Mouse (Mus musculus): ENCODE results near the gene Pigr.
A peak's percentile ranks its signal among the peaks of the same experiment; 100 is the strongest.

The Pigr gene

DNA sequence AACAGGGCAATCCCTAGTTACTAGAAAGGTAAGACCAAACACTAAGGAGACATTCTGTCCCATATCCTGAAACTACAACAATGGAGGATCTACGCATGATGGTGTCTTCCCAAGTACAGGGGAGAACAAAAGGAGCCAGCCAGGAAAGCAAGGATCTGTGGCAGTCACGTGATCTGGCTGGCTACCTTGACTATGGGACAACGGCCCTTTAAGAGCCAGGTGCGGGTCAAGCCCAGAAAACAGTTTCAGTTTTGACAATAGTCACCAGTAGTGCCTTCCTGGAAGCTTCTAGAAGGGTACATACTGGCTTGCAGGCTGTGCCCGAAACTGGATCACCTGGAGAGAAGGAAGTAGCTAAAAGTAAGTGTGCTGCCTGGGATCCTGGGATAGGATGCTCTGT lies at the start of gene Pigr:
Gene Pigr, plus strand, starts transcription at position 237 of the 400 bp plus-strand sequence.
- no peak for DNase-seq

DNA sequence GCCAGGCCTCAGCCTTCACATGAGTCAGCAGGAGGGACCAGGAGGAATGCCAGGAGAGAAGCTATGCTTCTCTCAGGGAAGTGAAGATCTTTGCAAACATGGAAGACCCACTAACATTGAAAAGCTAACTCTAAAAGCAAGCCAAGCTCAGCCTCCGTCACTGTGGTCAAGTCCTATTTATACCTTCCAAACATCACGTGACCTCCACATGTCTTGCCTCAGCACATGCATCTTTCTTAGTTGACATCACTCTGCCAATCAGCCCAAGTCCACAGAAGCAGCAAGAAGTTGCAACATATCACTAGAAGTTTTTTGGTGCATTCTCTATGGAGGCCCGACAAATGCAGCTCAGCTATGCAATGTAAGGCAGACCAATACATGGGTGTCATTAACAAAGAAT lies 46.6 kb upstream of the Pigr start:
- DNase-seq, result no peak

DNA sequence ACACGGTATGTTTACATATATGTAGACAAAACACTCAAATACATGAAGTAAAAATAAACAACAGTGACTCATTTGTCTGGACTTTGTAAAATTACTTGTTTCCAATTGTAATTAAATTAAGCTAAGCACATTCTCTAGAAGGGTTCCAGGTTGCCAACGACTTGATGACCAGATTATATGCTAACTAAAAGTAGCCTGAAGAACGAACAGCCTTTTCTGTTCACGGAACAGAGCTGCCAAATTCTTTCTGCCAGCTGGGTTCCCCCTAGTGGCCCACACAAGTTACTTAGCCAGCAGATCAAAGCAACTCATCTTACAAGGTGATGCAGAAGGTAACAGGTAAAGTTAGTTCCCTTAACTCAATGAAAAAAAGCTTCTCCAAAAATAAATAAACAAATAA lies 42.4 kb upstream of the Pigr start:
- peak; percentile 47 for DNase-seq

DNA sequence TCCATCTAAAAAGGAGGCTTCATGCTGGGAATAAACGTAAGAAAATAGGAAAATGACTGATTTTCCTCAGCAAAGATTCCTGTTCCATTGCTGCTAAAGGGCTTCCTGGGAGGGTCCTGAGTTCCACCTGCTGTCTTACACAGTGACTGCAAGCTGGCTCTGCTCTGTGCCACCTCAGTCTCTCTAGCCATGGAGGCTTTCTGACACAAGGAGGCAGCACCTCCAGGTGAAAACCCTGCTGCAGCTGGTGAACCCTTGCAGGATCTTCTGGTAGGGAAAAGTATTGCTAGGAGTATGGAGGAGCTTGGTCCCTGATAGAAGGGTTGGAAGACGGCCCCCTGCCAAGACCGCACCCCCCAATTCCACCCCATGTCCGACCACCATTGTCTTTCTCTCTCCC lies 39.5 kb upstream of the Pigr start:
- peak; percentile 29 for DNase-seq

DNA sequence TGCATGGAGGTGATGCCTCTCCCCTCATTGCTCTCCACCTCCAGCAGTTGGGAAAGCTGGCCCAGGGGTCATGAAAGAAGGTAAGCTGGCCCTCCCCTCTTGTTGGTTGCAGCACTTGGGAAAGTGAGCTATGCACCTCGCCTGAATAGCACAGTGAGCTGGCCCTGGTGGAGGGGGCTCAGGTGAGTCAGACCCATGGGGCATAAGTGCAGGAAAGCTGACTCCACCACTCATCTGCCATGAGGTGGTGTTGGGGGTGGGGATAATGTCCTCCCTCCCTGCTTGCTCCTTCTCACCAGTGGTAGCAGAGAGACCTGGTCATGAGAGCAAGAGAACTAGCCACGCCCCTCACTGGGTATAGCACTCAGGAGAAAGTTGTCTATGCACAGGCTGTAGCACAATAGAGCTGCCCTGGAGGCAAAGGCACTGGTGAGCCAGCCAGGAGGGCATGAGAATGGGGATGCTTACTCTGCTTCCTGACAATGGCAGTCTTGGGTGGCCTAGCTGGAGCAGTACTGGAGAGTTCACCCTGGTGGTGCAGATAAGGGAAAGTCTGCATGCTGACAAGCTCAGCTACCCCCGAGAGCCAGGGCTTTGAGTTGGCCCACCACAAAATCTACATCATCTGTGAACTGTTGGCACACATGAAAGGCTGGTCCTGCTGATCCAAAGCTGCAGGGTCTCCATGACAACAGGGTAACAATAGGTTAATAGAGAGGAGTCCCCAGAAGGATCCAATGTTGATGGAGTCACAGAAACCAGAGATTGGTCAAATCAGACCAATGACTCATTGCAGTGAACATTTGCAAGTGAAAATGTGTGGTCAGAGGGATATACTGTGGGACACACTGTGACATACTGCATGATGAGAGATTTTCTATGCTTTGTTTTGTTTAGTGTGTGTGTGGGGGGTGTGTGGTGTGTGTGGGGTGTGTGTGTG lies 36.7 kb upstream of the Pigr start:
- DNase-seq, result no peak

DNA sequence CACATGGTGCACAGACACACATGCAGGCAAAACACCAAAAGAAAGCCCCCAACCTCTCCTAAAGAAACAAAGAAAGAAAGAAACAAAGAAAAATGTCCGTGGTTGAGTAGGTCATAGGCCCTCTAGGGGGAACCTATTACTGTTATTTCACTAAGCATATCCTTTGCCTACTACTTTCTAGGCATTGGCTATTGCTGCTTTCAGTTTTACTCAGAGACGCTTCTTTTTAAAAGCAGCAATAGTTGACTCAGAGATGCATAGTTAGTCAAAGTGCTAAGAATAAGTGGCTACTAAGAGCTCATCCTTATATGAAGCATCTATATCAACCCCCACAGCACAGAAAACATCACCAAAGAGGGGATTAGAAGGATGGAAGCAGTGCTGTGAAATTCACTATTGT lies 31.2 kb upstream of the Pigr start:
- no peak for DNase-seq

DNA sequence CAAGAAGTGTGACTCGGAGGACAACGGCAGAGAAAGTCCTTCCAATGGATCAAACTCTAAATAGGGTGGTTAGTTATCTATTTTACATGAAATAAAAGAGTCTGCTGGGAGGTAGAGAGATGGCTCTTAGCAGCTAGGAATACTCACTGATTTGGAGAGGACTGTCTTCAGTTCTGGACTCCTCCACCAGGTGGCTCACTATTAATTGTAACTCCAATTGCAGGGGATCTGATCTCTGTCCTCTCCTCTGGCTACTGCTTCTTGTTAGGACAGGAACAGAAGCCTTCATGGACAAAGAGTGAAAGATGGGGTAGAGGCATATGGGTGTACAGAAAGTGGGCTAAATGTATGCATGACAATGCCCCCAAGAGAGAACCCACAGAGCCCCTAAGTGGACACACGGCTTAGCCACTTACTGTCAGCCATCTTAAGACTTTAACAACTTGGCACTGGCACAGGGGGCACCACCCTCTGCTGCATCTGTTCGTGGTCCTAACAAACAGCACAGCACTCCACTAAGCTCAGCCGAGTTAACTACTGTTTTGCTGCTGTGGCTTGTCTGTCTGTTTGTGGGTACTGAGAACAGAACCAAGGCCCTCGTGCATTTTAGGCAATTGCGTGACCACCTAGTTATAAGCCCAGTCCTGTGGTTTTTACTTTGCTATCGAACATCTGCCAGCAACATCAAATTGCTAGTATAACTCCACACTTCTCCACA lies 29.4 kb upstream of the Pigr start:
- DNase-seq, result peak; percentile 75

DNA sequence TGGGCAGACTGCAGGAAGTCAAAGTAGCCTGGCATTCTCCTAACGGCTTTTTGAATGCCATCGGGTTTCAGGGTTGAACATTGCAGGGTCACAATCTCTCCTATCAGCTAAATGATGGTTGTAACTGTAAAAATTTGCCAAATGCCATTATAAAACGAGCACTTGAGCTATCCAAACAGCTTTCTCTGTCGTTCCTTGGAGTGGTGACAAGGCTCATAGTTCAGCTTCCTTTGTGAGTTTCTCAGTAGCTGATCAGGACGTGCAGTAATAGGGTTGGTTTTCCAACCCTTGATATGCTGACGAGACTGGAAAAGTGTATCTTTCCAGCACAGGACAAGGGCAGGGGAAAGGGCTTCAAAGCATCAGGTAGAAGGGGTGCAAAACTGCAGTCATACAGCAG lies 28.4 kb upstream of the Pigr start:
- no peak for DNase-seq

DNA sequence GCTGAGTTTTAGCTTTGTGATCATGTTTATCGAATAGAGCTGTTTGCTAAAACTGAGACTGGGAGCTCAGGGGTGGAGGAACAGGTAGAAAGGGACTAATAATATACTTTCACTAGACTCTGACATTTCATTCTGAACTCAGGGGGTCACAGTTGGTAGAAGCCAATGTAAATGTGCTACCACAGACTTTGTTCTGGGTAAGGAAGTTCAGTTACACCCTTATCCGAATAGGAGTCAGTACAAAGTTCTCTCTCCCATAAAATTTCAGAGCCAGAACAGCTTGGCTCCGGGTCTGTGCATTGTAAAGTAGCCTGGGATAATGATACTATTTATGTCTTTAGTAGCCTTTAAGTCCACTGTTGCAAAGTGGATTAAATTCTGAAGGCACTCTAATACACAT lies 27.9 kb upstream of the Pigr start:
- DNase-seq, result no peak

DNA sequence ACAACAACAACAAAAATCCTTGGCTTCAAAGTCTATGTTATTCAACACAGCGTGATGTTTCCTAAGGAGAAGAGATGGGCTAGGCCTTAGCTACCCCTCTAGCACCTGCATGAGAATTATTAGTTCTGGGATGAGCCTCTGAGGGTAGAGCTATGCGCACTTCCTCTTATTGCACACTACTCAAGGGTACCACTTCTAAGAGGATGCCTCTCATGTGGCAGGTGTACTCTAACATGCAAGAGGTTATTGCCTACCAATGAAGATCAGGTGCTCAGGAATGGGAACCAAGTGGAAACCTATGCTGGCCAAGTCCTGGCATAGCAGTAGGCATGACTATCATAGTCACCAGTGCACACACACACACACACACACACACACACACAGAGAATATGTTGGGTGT lies 27.1 kb upstream of the Pigr start:
- DNase-seq, result no peak

DNA sequence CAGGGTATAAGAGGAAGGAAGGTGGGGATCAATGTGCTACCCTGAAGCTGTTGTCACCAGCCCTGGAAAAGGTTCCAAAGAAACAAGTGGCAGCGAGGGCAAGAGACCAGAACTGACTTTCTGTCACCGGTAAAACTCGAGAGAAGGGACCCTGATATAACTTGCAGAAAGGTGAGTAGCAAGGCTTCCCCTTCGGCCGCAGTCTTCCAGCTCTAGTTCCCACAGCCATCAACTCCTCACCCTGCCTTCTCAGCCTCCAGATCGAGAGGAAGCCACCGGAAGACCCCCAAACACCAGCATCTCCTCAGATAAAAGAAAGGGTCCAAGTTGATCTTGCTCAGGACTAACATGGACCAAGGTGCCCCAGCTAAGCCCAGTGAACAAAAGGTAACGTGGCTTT lies 25.9 kb upstream of the Pigr start, which contains the start of gene Fcamr:
Gene Fcamr, plus strand, starts transcription at position 301 of the 400 bp plus-strand sequence.
- DNase-seq, result no peak

DNA sequence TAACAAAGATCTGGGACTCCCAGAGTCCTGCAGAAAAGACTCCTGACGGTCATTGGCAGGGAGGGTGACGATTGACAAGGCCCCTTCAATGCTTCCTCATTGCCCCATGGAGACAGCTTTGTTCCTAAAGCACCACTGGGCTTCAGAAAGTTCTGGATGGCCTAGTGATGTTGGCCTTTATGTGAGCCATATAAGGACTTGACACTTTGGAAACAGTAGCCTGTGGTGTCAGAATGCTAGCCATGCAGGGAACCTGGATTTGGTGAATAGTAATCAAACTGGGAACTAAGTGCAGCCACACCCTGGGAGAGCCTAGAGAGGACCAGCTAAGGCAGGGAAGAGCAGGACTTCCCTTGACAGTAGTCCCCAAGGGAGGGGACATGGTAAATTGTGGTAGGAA lies 25.0 kb upstream of the Pigr start:
- no peak for DNase-seq

DNA sequence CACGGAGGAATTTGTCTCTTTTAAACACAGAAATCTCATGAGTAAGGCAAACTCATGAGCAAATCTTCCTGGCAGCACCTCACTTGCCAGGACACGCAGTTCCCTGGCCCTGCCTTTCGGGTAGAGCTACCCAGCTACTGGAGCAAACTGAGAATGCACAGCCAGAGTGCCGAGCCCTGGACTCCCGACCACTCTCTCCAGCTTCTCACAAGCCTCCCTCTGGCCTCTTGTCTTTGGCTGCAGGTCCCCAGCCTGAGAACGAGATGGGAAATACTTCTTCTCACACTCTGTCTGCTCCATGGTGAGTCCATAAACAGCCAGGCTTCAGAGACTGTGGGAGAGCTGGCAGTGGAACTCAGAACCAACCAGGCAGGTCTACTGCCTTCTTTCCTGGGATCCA lies 23.5 kb upstream of the Pigr start:
- DNase-seq, result peak; percentile 13

DNA sequence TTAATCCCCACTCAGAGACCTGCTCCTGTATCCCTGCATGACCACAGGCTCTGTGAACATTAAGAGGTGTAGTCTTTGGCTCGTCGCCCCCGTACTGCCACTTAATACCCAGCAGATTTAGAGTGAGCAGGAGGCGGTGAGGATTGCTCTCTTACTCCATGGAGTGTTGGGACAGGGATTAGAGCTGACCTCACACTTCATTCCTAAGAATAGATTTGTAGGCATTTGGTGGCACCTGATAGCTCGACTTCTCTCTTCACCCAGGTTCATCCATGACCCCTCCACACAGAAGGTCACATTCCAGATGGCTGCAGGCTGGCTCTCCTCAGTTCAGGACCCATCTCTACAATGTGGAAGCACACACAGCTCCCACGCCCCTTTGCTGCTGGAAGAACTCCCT lies 22.2 kb upstream of the Pigr start:
- no peak for DNase-seq

DNA sequence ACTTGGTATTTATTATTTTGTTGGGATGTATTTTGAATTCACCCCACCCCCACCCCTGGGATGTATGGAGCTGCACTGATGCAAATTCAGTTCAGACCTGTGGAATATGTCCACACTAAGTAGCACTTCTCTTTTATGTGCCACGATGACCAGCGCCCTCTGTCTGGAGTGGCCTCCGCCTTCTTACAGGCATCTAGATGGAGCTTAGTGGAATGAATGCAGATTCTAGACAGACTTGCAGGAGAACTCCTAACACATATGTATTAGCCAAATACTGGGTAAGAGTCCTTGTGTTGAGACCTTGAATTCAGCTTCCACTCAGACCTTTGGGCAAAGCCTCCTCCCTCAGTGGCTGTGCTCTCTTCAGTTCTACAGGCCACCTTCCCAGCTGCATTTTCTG lies 15.6 kb upstream of the Pigr start:
- no peak for DNase-seq

DNA sequence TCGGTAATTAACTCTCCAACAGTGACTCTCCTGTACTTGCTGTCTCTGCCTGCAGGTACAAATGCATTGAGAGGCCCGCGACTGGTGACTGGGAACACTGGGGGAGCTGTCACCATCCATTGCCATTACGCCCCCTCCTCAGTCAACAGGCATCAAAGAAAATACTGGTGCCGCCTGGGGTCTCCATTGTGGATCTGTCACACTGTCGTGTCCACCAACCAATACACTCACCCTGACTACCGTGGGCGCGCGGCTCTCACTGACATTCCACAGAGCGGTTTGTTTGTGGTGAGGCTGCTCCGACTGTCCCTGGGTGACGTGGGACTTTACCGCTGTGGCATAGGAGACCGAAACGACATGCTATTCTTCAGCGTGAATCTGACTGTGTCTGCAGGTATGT lies 15.2 kb upstream of the Pigr start:
- DNase-seq, result no peak

DNA sequence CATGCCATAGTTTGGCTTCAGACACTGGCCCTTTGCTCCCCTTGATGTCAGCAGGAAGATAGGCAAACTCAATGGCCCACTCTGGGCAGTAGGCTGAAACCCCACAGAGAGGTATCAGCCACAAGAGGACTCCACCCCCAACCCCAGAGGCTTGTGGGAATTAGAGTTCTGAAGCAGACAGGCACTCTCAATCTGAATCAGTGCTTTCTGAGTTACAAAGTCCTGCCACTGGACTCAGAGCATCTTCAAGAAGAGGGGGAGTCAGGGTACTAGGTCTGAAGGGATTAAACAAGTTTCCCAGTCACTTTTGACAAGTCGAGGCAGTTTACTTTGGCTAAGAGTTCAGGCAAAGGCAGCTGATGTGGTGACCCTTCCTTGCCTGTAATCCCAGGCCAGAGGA lies 6.7 kb upstream of the Pigr start:
- DNase-seq, result peak; percentile 42

DNA sequence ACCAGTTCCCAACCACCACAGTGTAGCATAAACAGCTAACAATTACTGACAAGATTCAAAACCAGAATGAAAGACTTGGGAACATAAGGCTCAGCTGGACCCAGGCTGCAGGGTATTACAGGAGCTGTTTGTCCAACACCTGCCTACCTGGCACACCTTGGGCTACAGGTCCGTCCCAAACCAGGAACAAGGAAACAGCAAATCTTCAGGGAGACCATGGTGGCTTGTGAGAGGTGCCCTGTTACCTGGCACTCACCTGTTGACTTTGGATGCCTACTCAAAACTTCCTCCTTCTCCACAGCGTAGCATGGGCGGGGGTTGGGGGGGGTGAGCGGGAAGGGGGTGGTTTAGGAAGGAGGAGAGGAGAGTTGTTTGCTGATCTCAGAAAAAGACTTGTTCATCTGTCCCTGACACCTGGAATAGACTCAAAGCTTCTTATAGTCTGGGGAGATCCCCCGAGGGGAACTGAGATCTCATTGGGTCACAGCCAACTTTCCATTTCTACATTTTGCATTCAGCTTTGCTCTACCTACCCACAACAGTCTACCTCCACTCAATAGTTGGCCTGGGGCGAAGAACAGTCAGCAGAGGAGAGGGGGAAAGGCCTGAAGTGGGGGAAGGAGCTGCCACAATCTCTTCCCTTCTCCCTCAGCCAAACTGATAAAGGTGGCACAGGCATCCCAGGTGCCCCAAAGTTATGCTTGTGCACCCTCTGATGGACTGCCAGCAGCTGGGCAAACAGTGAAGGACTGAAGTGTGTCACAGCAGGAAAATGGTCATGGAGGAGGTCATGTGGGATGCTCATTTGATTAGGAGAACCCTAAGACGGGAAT lies 6.0 kb upstream of the Pigr start:
- DNase-seq, result peak; percentile 16

DNA sequence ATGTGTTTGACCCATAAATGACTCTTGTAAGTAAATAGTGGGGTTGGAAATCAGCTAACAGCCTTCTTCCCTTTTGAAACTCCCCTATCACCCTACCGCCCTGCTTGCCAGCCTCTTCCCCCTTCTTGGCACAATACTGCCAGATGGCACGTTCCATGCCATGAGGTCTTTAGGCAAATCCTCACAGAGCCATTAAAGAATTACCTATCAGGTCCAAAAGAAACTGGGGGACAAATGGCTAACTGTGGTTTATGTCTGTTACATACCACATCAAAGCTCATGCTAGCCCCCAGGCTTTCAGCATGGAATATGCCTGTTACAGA lies 5.4 kb upstream of the Pigr start:
- DNase-seq, result no peak

DNA sequence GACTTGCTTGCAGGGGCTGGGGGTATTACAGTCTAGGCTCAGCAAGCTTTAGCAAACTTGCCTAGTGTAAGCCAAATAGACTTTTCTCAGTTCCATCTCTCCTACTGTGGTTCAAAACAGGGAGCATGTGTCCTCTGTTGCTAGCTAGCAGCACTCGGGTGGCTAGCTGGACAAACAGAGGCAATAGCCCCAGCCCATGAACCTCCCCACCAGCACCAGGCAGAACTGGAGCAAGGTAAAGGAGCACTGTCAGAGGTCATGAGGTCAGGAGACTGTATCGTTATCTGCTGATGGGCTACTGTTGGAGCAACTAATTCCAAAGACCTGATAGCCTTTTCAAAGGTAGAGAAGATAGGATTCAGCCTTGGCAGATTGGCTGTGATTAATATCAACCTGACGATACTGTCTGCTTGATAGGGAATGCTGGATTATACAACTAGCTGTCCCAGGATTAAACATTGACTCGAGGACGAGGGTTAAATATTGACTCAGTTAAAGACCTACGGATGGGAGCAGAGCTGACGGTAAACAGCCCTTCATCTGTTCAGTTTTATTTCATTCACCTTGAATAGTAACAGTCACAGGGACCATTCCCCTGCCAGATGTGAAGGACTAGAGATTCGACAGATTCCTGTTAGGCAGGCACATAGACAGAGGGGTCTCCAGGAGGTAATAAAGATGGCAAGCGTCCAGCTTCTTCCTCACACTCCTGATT lies 4.4 kb upstream of the Pigr start:
- DNase-seq, result peak; percentile 79

DNA sequence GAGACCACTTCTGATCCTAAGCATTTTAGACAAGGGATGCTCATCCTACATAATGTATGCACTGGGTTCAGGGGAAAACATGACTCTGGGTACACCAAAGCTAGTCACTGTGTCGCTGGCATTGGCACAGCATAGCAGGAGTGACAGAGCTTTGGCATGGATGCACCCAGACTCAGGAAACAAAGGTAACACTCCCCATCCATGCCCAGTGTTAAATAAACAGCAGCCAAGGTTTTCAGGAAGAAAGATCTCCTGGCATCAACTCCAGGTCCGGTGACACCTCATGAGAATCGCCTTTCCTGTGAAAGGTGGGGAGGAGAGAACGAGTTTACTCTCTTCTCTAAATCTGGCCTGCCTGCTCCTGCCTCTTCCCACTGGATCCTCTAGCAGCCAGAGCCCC lies 2.2 kb downstream of the Pigr start:
- DNase-seq, result no peak

DNA sequence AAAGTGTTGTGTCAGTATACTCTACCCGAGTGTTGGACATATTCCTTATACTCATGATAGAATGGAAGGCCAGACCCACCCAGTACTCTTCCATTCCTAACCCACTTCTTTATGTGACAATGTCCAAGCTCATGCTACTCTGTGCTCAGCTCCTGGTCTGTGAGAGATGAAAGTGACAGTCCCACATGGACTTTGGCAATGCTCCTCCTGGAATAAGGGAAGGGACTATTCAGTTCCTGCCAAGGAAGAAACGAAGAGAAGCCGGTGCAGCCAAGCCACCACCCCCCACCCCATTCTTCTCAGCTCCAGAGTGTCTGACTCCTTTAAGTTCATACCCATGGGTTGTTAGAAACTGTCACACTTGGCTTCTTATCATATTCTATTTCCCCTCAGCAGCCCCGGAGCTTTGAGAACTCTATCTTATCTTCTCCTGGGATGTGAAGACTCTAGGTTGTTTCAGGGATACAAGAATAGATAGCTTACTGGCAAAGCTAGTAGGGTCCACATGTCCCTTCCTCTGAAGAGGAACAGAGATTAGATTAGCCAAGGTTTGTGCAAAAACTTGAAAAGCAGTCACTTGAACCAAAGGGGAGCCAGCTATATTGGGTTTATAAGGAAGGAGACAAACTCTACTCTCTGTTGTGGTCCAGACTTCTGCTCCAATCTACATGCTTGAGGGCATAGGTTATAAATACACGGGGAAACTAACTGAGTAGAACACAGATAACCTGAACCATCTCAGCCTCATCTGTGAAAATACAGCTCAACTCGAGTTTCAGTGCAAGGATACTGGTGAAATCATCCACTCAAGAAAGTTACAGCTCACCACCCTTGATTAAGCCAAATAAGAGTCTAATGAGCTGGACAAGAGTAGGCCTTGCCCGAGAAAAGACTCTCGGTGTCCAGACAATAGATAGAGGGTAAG lies 3.7 kb downstream of the Pigr start:
- DNase-seq, result no peak

All from kidney, postnatal 14 days (tissue).